Mouse (Mus musculus) induced T-regulatory cell, adult 2 months (primary cell): ENCODE data around the gene Mvb12b.
A peak's percentile ranks its signal among the peaks of the same experiment; 100 is the strongest.

Experiments used
- DNase-seq: peaks from one replicate; pipeline ENCODE4 v3.0.0-alpha.2; 2012; ENCODE audit warnings: low read depth

Gene Mvb12b

GRCm38 (mm10) chr2:33778466-33778865 lies 109.3 kb downstream of the Mvb12b start:
- DNase-seq = no peak

GRCm38 (mm10) chr2:33777051-33777450 lies 110.7 kb downstream of the Mvb12b start:
- DNase-seq = no peak

GRCm38 (mm10) chr2:33774884-33775283 lies 112.9 kb downstream of the Mvb12b start:
- no peak for DNase-seq

- no peak for DNase-seq
These were observed 113.6 kb downstream of the Mvb12b start for GRCm38 (mm10) chr2:33774106-33774505.

- no peak for DNase-seq
These were observed 115.3 kb downstream of the Mvb12b start for GRCm38 (mm10) chr2:33772439-33772838.

- no peak for DNase-seq
These were observed 116.4 kb downstream of the Mvb12b start for GRCm38 (mm10) chr2:33771388-33771787.

GRCm38 (mm10) chr2:33770526-33771130 lies 117.1 kb downstream of the Mvb12b start:
- DNase-seq = no peak

GRCm38 (mm10) chr2:33764476-33764875 lies 123.3 kb downstream of the Mvb12b start:
- no peak for DNase-seq

- no peak for DNase-seq
These were observed 125.5 kb downstream of the Mvb12b start for GRCm38 (mm10) chr2:33762210-33762609.

GRCm38 (mm10) chr2:33760571-33760991 lies 127.2 kb downstream of the Mvb12b start:
- no peak for DNase-seq

- DNase-seq = no peak
These were observed 128.3 kb downstream of the Mvb12b start for GRCm38 (mm10) chr2:33759447-33759846.

GRCm38 (mm10) chr2:33755633-33756020 lies 132.1 kb downstream of the Mvb12b start:
- DNase-seq = peak; percentile 33

GRCm38 (mm10) chr2:33754980-33755632 lies 132.6 kb downstream of the Mvb12b start:
- no peak for DNase-seq

- DNase-seq = no peak
These were observed 133.5 kb downstream of the Mvb12b start for GRCm38 (mm10) chr2:33754317-33754633.

GRCm38 (mm10) chr2:33753630-33754316 lies 134.0 kb downstream of the Mvb12b start:
- no peak for DNase-seq

- no peak for DNase-seq
These were observed 137.1 kb downstream of the Mvb12b start for GRCm38 (mm10) chr2:33750611-33751010.

GRCm38 (mm10) chr2:33746471-33746870 lies 141.3 kb downstream of the Mvb12b start:
- DNase-seq = peak; percentile 78

- no peak for DNase-seq
These were observed 142.0 kb downstream of the Mvb12b start for GRCm38 (mm10) chr2:33745724-33746123.

GRCm38 (mm10) chr2:33737128-33737527 lies 150.6 kb downstream of the Mvb12b start:
- DNase-seq = no peak

- DNase-seq = peak; percentile 72
These were observed 151.0 kb downstream of the Mvb12b start for GRCm38 (mm10) chr2:33736722-33737121.

- DNase-seq = peak; percentile 77
These were observed 152.8 kb downstream of the Mvb12b start for GRCm38 (mm10) chr2:33734781-33735485.

- no peak for DNase-seq
These were observed 158.0 kb downstream of the Mvb12b start for GRCm38 (mm10) chr2:33729701-33730100.

GRCm38 (mm10) chr2:33727199-33727598 lies 160.5 kb downstream of the Mvb12b start:
- no peak for DNase-seq
